Mouse (Mus musculus) CH12.LX (cell line): ENCODE measurements around the gene Synpo2l. TPM values are rescaled to one million over a fixed set of nuclear protein-coding genes. Genes with fewer than 3 reads are reported as not detected.
"Not testable (repeated sequence)": the region's sequence is repeated elsewhere in the genome, so short reads cannot be mapped to it uniquely, and the experiment has no call there.

Experiments
- DNase-seq: peaks from one replicate; pipeline ENCODE4 v3.0.0-alpha.2; 2013; ENCODE audit errors: extremely low read depth
- H3K27ac ChIP-seq: 2 replicates; pipeline ENCODE4 v1.5.1; 2012; ENCODE audit warnings: low read depth, mild to moderate bottlenecking, control low read depth, moderate library complexity; ENCODE audit not compliant: insufficient read depth
- H3K27me3 ChIP-seq: replicated peaks from 2 replicates; pipeline ENCODE3; 2012; ENCODE audit warnings: inconsistent platforms
- H3K36me3 ChIP-seq, 2 experiments: replicated peaks in 1 of 2; 2 replicates each; pipeline versions ENCODE3 to v1.6.1; 2012; ENCODE audit warnings: inconsistent platforms in 1 of 2, low read length in 1 of 2, mild to moderate bottlenecking in 1 of 2, mixed read lengths in 1 of 2, moderate library complexity in 1 of 2; ENCODE audit not compliant: control insufficient read depth in 1 of 2, insufficient read depth in 1 of 2
- H3K4me1 ChIP-seq, 2 experiments: 2 replicates each; pipeline ENCODE4 v1.6.1; 2012; ENCODE audit warnings: inconsistent platforms in 1 of 2, moderate library complexity in 1 of 2; ENCODE audit not compliant: insufficient read depth in 2 of 2, control insufficient read depth in 1 of 2
- H3K4me2 ChIP-seq: 2 replicates; pipeline ENCODE4 v1.6.1; 2012; ENCODE audit warnings: low read depth, mild to moderate bottlenecking, control low read depth; ENCODE audit not compliant: poor library complexity, insufficient read depth, severe bottlenecking
- H3K4me3 ChIP-seq, 3 experiments: fragments of 150-350 bp in 1 of 3; sonication (generic) in 1 of 3; replicated peaks in 1 of 3; 2 replicates each; pipeline versions ENCODE3 to v1.5.1; 2011 to 2012; ENCODE audit warnings: low read depth in 2 of 3, low read length in 2 of 3, mild to moderate bottlenecking in 2 of 3, moderate library complexity in 2 of 3, control low read depth in 1 of 3, improper control_type of control experiment in 1 of 3, inconsistent platforms in 1 of 3, mixed read lengths in 1 of 3; ENCODE audit not compliant: poor library complexity in 1 of 3
- H3K79me2 ChIP-seq: replicated peaks from 2 replicates; pipeline ENCODE4 v1.6.1; 2012; ENCODE audit warnings: mild to moderate bottlenecking, moderate library complexity; ENCODE audit not compliant: control insufficient read depth, poor library complexity, insufficient read depth, severe bottlenecking; ENCODE audit errors: extremely low read depth
- H3K9ac ChIP-seq: 2 replicates; pipeline ENCODE4 v1.6.1; 2012; ENCODE audit warnings: low read depth, mild to moderate bottlenecking, control low read depth, moderate library complexity; ENCODE audit not compliant: insufficient read depth
- H3K9me3 ChIP-seq: replicated peaks from 2 replicates; pipeline ENCODE3; 2012; ENCODE audit warnings: low read length, inconsistent platforms, mixed read lengths
- BHLHE40 ChIP-seq: IDR thresholded peaks from 2 replicates; pipeline ENCODE4 v1.6.1; 2011; ENCODE audit warnings: mild to moderate bottlenecking, low read depth, low read length, improper control_type of control experiment
- CHD2 ChIP-seq: IDR thresholded peaks from 2 replicates; pipeline ENCODE4 v1.6.1; 2011; ENCODE audit warnings: low read length, improper control_type of control experiment
- CTCF ChIP-seq, 2 experiments: IDR thresholded peaks in 1 of 2; conservative IDR thresholded peaks in 1 of 2; 2 replicates each; pipeline ENCODE4 v1.5.1; 2011 to 2012; ENCODE audit warnings: low read depth in 2 of 2, low read length in 2 of 2, improper control_type of control experiment in 1 of 2, inconsistent platforms in 1 of 2, mild to moderate bottlenecking in 1 of 2, moderate library complexity in 1 of 2
- E2F4 ChIP-seq: IDR thresholded peaks from 2 replicates; pipeline ENCODE4 v1.6.1; 2011; ENCODE audit warnings: low read depth, low read length, improper control_type of control experiment; ENCODE audit not compliant: insufficient replicate concordance
- EP300 ChIP-seq: IDR thresholded peaks from 2 replicates; pipeline ENCODE4 v1.6.1; 2011; ENCODE audit warnings: low read length, improper control_type of control experiment
- HCFC1 ChIP-seq: IDR thresholded peaks from 2 replicates; pipeline ENCODE4 v1.6.1; 2012; ENCODE audit warnings: low read depth, mild to moderate bottlenecking, inconsistent platforms, low read length, improper control_type of control experiment
- JUN ChIP-seq: IDR thresholded peaks from 2 replicates; pipeline ENCODE4 v1.6.1; 2011; ENCODE audit warnings: low read depth, mild to moderate bottlenecking, low read length, improper control_type of control experiment, moderate library complexity; ENCODE audit not compliant: insufficient read depth
- KAT2A ChIP-seq: IDR thresholded peaks from 2 replicates; pipeline ENCODE4 v1.6.1; 2012; ENCODE audit warnings: low read length, improper control_type of control experiment, inconsistent platforms; ENCODE audit not compliant: insufficient replicate concordance
- MAFK ChIP-seq: IDR thresholded peaks from 2 replicates; pipeline ENCODE4 v1.6.1; 2011; ENCODE audit warnings: low read length, improper control_type of control experiment; ENCODE audit not compliant: insufficient replicate concordance
- MAX ChIP-seq: IDR thresholded peaks from 2 replicates; pipeline ENCODE4 v1.6.1; 2011; ENCODE audit warnings: low read length, improper control_type of control experiment
- MAZ ChIP-seq: IDR thresholded peaks from 2 replicates; pipeline ENCODE4 v1.6.1; 2012; ENCODE audit warnings: low read depth, mild to moderate bottlenecking, inconsistent platforms, low read length, improper control_type of control experiment, moderate library complexity
- MYC ChIP-seq: IDR thresholded peaks from 2 replicates; pipeline ENCODE4 v1.6.1; 2011; ENCODE audit warnings: low read depth, mild to moderate bottlenecking, improper control_type of control experiment, low read length
- NRF1 ChIP-seq: IDR thresholded peaks from 2 replicates; pipeline ENCODE4 v1.6.1; 2014; ENCODE audit warnings: low read depth, mild to moderate bottlenecking, inconsistent platforms, low read length, improper control_type of control experiment, moderate library complexity
- PAX5 ChIP-seq: IDR thresholded peaks from 2 replicates; pipeline ENCODE4 v1.6.1; 2012; ENCODE audit warnings: low read length, inconsistent platforms, mixed read lengths
- POLR2A ChIP-seq: IDR thresholded peaks from 2 replicates; pipeline ENCODE4 v1.6.1; 2011; ENCODE audit warnings: low read depth, mild to moderate bottlenecking, improper control_type of control experiment, low read length
- POLR2AphosphoS2 ChIP-seq: IDR thresholded peaks from 2 replicates; pipeline ENCODE4 v1.6.1; 2011; ENCODE audit warnings: low read depth, low read length, improper control_type of control experiment
- RAD21 ChIP-seq: IDR thresholded peaks from 2 replicates; pipeline ENCODE4 v1.6.1; 2011; ENCODE audit warnings: low read depth, mild to moderate bottlenecking, low read length, improper control_type of control experiment, moderate library complexity
- RCOR1 ChIP-seq: conservative IDR thresholded peaks from 2 replicates; pipeline ENCODE4 v1.6.1; 2012; ENCODE audit warnings: low read depth, mild to moderate bottlenecking, inconsistent platforms, low read length, improper control_type of control experiment
- SIN3A ChIP-seq: IDR thresholded peaks from 2 replicates; pipeline ENCODE4 v1.6.1; 2012; ENCODE audit warnings: low read length, improper control_type of control experiment, inconsistent platforms
- TCF12 ChIP-seq: IDR thresholded peaks from 2 replicates; pipeline ENCODE4 v1.6.1; 2014; ENCODE audit warnings: low read depth, mild to moderate bottlenecking, inconsistent platforms, low read length, improper control_type of control experiment
- USF2 ChIP-seq: conservative IDR thresholded peaks from 2 replicates; pipeline ENCODE4 v1.6.1; 2011; ENCODE audit warnings: low read depth, low read length, improper control_type of control experiment
- ZC3H11A ChIP-seq: IDR thresholded peaks from 2 replicates; pipeline ENCODE4 v1.6.1; 2012; ENCODE audit warnings: low read depth, mild to moderate bottlenecking, inconsistent platforms, low read length, improper control_type of control experiment
- ZMIZ1 ChIP-seq: IDR thresholded peaks from 2 replicates; pipeline ENCODE4 v1.6.1; 2012; ENCODE audit warnings: low read depth, mild to moderate bottlenecking, inconsistent platforms, low read length, improper control_type of control experiment
- ZNF384 ChIP-seq: IDR thresholded peaks from 2 replicates; pipeline ENCODE4 v1.6.1; 2012; ENCODE audit warnings: low read depth, low read length, improper control_type of control experiment, inconsistent platforms
- dilution Hi-C: fragments of 300-500 bp; cut with MboI; formaldehyde crosslinking; loops from 2 replicates; pipeline ENCODE4 v1.14.3; 2020; ENCODE audit warnings: low sequenced_read_pairs; ENCODE audit not compliant: extremely low pct_unique_long_range_greater_than_20kb, extremely low pct_ligation_motif_present
- in situ Hi-C: fragments of 300-500 bp; cut with MboI; formaldehyde crosslinking; loops from 3 replicates; pipeline ENCODE4 v1.14.3; 2019; ENCODE audit warnings: low sequenced_read_pairs, low pct_ligation_motif_present, low pct_unique_long_range_greater_than_20kb, mixed read lengths
- polyA plus RNA-seq: library from polyadenylated mRNA; unstranded; fragments of >175 nt; gene quantifications from 2 replicates; pipeline ENCODE4 v1.2.1, GENCODE M21; 2012; ENCODE audit warnings: low read depth; ENCODE audit not compliant: insufficient read length
- total RNA-seq, 2 experiments: library from RNA; depleted of rRNA; stranded (reverse); fragments of 300-350 nt in 1 of 2; fragments of >200 nt in 1 of 2; gene quantifications; 2 replicates each; pipeline ENCODE4 v1.2.3; 2012 to 2014

Synpo2l gene
- total and polyA plus RNA-seq, 3 experiments = 0.04 to 0.13 TPM; not detected in 1

DNA sequence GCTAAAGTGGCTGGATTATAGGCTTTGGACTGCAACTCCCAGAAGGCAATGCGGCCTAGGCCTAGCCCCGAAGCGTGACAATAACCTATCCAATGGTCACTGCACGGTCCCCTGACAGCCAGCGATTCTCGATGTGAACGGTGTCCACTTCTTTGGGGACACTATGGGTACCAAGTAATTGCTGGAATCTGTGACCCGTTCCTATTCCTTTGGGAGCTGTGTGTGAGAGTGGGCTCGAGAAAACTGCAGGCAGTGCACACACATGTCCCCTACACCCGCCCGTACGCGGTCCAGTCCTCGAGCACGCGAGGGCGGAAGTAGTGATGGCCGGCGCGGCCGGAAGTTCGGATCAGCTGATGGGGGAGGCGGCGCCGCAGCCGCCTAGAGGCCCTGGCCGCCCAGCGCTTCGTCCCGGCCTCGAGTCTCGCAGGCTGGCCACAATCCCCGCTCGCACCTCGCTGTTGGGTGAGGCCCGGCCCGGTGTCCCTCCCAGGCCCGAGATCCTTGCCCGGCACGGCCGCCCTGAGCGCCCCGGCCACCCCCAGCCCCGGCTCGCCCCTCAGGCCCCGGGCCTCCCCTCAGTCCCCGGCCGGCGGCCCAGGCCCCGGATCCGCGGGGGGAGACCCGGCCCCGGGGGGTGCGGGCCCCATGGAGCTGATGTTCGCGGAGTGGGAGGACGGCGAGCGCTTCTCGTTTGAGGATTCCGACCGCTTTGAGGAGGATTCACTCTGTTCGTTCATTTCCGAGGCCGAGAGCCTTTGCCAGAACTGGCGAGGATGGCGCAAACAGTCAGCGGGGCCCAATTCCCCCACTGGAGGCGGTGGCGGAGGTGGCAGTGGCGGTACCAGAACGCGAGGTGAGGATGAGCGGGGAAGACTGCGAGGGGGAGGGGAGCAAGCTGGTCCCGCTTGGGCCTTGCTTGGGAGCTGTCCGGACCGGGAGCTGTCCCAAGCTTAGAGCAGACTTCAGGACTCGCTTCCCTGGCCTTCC is 39.3 kb upstream of the Synpo2l start, which contains the start of gene Zswim8 (continued):
- TF ChIP-seq PAX5 (no peak), CTCF (conservative IDR thresholded peaks at IDR 0.05 in 1 of 2, IDR thresholded peaks at IDR 0.05 in 1 of 2; ENCODE audit: low read depth in 2 of 2, low read length in 2 of 2) (no peak), MAZ (peak; percentile 58; the same call in 1 of the 2 replicates), NRF1 (peak; percentile 35; the same call in 1 of the 2 replicates), POLR2A (peak; percentile 79), EP300 (no peak), MAFK (no peak), KAT2A (0 out of 2 replicates have a peak, but pooled peaks have one; percentile 79), E2F4 (no peak), ZC3H11A (no peak), TCF12 (0 out of 2 replicates have a peak, but pooled peaks have one; percentile 49)

DNA sequence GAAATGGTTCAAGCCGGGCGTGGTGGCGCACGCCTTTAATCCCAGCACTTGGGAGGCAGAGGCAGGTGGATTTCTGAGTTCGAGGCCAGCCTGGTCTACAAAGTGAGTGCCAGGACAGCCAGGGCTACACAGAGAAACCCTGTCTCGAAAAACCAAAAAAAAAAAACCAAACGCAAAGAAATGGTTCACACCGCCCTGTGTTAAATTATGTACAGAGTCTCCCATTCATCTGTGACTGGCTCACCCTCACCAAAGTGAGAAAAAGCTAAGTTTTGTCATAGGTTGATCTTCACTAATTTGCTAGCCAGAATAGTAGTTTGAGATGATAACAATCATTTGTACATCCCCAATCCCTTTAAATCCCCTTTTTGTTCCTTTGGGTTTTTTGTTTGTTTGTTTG is 35.3 kb upstream of the Synpo2l start:
- DNase-seq, in situ Hi-C loops, dilution Hi-C loops, H3K9me3 ChIP-seq, H3K27ac ChIP-seq, H3K27me3 ChIP-seq: not testable (repeated sequence)
- peak overlapping the region; percentile 79 to 96 (median 94) for H3K4me3 ChIP-seq
- H3K9ac ChIP-seq = peak overlapping the region; percentile 75
- H3K4me1 ChIP-seq = peaks cover 3 to 43% of the 10 kb centered on the region in 2 experiments; a peak in 3 of 4 replicates
- H3K79me2 ChIP-seq = peaks cover 59% of the 10 kb centered on the region
- H3K36me3 ChIP-seq = peaks cover 9 to 33% of the 10 kb centered on the region in 2 experiments
- H3K4me2 ChIP-seq = peak overlapping the region; percentile 79

DNA sequence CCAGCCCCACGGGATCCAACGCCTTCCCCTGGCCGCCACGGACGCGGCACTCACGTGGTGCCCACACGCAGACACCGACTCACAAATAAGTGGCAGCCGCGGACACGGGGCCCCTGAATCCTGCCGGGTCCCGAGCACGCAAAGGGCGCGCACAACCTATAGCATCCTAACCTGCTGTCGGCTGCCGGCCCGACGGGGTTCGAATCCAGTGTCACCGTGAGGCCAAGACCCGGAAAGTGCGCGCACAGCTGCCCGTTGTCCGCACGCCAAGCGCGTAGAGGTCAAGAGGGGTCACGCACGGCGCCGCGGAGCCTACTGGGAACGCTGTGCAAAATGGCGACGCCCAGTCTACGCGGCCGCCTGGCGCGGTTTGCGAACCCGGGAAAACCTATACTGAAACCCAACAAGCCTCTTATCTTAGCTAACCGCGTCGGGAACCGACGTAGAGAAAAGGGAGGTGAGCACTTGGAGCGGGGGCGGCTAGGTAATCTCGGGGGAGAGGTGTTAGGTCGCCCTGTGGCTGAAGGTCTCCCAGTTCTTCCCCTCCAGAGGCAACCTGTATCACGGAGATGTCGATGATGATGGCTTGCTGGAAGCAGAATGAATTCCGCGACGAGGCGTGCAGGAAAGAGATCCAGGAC is 34.7 kb upstream of the Synpo2l start, which contains the start of gene Chchd1:
Gene Chchd1, plus strand, starts transcription at position 266 of the 641 bp plus-strand sequence.
- Histone ChIP-seq H3K27me3 (no peaks in the 10 kb centered on the region), H3K4me1 (peaks cover 3 to 46% of the 10 kb centered on the region in 2 experiments; a peak in 3 of 4 replicates), H3K36me3 (peaks cover 9 to 39% of the 10 kb centered on the region in 2 experiments), H3K4me3 (peak within 1 kb of the TSS; percentile 79 to 96 (median 94)), H3K79me2 (peaks cover 61% of the 10 kb centered on the region), H3K4me2 (peak within 1 kb of the TSS; percentile 96), H3K27ac (peak within 1 kb of the TSS; percentile 70), H3K9ac (peak within 1 kb of the TSS; percentile 90), H3K9me3 (no peaks in the 10 kb centered on the region)
- in situ Hi-C loops = no loop called here
- peak; percentile 84 for DNase-seq
- dilution Hi-C loops = no loop called here
- TF ChIP-seq MAFK (no peak), ZC3H11A (no peak), HCFC1 (peak; percentile 90), NRF1 (peak; percentile 77), CHD2 (peak; percentile 50), MAZ (0 out of 2 replicates have a peak, but pooled peaks have one; percentile 61), CTCF (conservative IDR thresholded peaks at IDR 0.05 in 1 of 2, IDR thresholded peaks at IDR 0.05 in 1 of 2; ENCODE audit: low read depth in 2 of 2, low read length in 2 of 2) (no peak), RCOR1 (0 out of 2 replicates have a peak, but pooled peaks have one; percentile 72), SIN3A (peak; percentile 91), POLR2AphosphoS2 (peak; percentile 68; the same call in 1 of the 2 replicates), BHLHE40 (peak; percentile 48), MAX (peak; percentile 77), ZMIZ1 (peak; percentile 87), RAD21 (no peak), USF2 (no peak), JUN (no peak), MYC (peak; percentile 75), TCF12 (peak; percentile 98), POLR2A (peak; percentile 94), ZNF384 (no peak), E2F4 (0 out of 2 replicates have a peak, but pooled peaks have one; percentile 36)
